Mouse (Mus musculus) forebrain, embryonic 10.5 days (tissue): ENCODE data around the gene Ldlrad3. TPM values are rescaled to one million over a fixed set of nuclear protein-coding genes. Genes with fewer than 3 reads are reported as not detected.

ENCODE experiments used
- DNase-seq: peaks from one replicate; pipeline ENCODE4 v3.0.0-alpha.2; 2017; ENCODE audit warnings: low spot score; ENCODE audit errors: extremely low spot score
- H3K27ac ChIP-seq: fragments of 300-500 bp; sonication (generic); 2 replicates; pipeline ENCODE4 v1.5.1; 2016; ENCODE audit warnings: mild to moderate bottlenecking
- H3K27me3 ChIP-seq: fragments of 300-500 bp; sonication (generic); 2 replicates; pipeline ENCODE4 v1.6.1; 2016; ENCODE audit warnings: mild to moderate bottlenecking; ENCODE audit not compliant: poor library complexity, severe bottlenecking
- H3K36me3 ChIP-seq: fragments of 300-500 bp; sonication (generic); replicated peaks from 2 replicates; pipeline ENCODE4 v1.6.1; 2016; ENCODE audit warnings: mild to moderate bottlenecking, moderate library complexity
- H3K4me1 ChIP-seq: fragments of 300-500 bp; sonication (generic); 2 replicates; pipeline ENCODE4 v1.6.1; 2016
- H3K4me3 ChIP-seq: fragments of 300-500 bp; sonication (generic); 2 replicates; pipeline ENCODE4 v1.5.1; 2016; ENCODE audit warnings: mild to moderate bottlenecking, moderate library complexity
- H3K9me3 ChIP-seq: fragments of 300-500 bp; sonication (generic); 2 replicates; pipeline ENCODE4 v1.6.1; 2016; ENCODE audit warnings: mild to moderate bottlenecking, moderate library complexity
- WGBS: fragments of 180-500 bp; shearing (Covaris S2); methylation state at CpG from one replicate; pipeline ENCODE4 v1.1.7; 2016; 5-methylcytosine and 5-hydroxymethylcytosine counted together
- polyA plus RNA-seq: library from polyadenylated mRNA; unstranded; fragments of >200 nt; fragmentation: Nextera tagmentation; extraction: Ambion mirVana; gene quantifications from 2 replicates; pipeline ENCODE4 v1.2.1, GENCODE M21; 2016

Ldlrad3 gene
- polyA plus RNA-seq, 1 experiment from 2014 or later, result 54.6 TPM

DNA sequence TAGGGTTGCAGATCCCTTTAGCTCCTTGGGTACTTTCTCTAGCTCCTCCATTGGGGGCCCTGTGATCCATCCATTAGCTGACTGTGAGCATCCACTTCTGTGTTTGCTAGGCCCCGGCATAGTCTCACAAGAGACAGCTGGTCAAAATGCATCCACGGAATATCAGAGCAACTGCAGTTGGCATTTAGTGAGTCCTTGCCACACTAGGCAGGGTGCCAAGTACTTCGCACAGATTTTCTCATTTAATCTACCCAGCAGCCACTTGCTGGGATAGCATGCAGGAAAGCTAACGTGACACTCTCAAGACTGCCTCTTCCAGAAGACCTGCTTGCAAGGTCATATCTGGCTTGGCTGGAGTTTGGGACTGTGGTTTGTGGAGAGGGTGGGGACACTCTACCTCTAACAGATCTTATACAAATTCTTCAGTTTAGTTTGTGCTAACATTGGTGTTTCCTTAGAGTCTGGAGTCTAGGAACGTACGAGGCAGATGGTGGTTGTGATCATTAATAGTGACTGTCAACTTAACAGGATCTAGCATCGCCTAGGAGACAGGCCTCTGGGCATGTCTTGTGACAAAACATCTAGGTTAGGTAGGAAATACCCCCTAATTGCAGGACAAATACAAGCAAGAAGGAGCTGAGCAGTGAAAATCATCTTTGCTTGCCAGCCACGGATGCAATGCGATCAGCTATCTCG lies 115.0 kb downstream of the Ldlrad3 start:
- Histone ChIP-seq H3K36me3 (peaks cover 56% of the 10 kb centered on the region), H3K27me3 (no peaks in the 10 kb centered on the region), H3K4me1 (0 out of 2 replicates have a peak, but pooled peaks cover 5% of the 10 kb centered on the region), H3K27ac (no peak overlapping the region), H3K9me3 (no peaks in the 10 kb centered on the region), H3K4me3 (no peak overlapping the region)
- no peak for DNase-seq
- WGBS, result 93% methylated on average over 10 of the region's 10 CpGs

DNA sequence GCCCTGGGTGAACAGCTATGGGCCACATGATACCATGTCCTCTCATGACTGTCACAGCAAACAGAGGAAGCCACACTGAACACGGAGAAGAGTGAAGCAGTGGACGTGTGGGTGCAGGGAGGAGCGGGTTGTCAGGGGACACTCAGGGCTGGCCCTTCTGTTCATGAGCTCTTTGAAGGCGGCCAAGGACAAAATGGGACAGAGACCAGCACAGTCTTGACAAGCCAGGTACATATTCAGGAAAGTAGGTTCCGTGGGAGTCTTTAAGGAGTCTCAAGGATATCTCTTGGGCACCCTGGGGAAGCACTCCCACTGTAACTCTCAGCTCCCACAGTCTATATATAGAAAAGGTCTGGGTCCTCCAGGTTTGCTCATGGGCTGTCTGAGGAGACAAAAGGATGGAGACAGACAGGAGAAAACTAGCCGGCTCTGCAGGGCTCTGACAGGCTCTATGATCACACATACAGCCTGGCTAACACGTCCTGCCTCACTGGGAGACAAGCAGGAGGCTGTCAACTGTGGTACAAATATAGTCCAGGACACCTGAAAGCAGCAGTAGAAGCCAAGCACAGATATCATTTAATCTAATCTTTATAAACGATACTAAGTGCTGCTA lies 121.3 kb downstream of the Ldlrad3 start:
- no peak overlapping the region for H3K4me3 ChIP-seq
- no peak for DNase-seq
- H3K4me1 ChIP-seq, result 0 out of 2 replicates have a peak, but pooled peaks cover 5% of the 10 kb centered on the region
- H3K9me3 ChIP-seq, result no peaks in the 10 kb centered on the region
- 91% methylated on average over 8 of the region's 8 CpGs for WGBS
- H3K27ac ChIP-seq, result no peak overlapping the region
- H3K27me3 ChIP-seq, result no peaks in the 10 kb centered on the region
- H3K36me3 ChIP-seq, result peaks cover 39% of the 10 kb centered on the region

DNA sequence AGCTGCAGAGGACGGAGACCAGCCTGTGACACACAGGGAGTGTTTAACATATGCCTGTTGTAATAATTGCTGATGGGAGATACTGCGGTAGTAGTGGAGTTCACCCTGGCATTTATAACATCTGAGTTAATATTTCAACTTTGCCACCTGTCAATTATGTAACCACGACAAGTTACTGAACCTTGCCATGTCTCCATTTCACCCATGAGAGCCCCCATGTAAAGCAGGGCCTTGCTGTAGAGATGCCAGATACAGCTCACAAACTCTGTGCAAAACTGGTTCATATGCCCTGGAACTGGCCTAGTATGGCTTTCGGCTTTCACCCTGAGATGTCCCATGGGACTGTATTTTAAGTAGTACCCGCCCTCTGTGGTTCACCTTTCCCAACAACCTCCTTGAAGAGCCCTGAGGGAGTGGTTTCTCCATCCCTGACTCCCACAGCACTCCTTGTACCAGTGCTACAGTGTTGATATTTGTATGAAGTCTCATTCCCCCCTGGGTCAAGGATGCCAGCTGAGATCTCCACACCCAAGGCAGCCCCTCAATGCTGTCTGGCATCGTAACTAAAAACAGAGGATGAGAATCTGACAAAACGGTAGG lies 122.2 kb downstream of the Ldlrad3 start:
- H3K36me3 ChIP-seq, result peaks cover 41% of the 10 kb centered on the region
- H3K9me3 ChIP-seq, result no peaks in the 10 kb centered on the region
- no peak overlapping the region for H3K4me3 ChIP-seq
- no peaks in the 10 kb centered on the region for H3K27me3 ChIP-seq
- 92% methylated on average over 7 of the region's 7 CpGs for WGBS
- H3K27ac ChIP-seq, result no peak overlapping the region
- 0 out of 2 replicates have a peak, but pooled peaks cover 5% of the 10 kb centered on the region for H3K4me1 ChIP-seq
- DNase-seq, result no peak

DNA sequence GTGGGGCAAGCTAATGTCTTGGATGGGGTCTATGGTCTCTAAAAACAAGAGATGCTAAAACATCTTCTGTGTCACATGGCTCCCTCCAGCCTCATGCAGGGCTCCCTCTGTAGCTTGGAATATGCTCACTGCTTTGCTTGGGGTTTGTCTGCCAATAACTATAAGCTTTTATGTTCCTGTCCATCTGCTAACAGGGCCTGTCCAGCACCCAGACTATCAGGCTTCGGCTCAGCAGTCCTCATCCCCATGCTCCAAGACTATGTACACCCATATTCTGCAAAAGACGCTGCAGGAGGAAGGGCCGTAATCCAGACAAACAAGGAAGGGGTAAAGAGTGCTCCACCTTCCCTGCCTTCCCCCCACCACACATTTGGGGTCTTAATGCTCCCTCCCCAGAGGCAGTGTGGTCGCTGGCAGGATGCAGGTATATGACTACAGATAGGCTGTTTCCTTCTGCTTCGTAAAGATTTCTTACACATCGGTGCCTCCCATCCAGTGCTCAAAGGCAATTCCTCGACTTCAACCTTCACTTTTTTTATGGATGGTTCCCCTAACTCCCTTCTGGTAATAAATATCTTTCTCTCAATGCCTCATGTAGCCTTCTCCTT lies 123.2 kb downstream of the Ldlrad3 start:
- DNase-seq, result no peak
- Histone ChIP-seq H3K27ac (no peak overlapping the region), H3K27me3 (no peaks in the 10 kb centered on the region), H3K9me3 (no peaks in the 10 kb centered on the region), H3K4me3 (no peak overlapping the region), H3K4me1 (peaks cover 4% of the 10 kb centered on the region), H3K36me3 (peaks cover 47% of the 10 kb centered on the region)
- 94% methylated on average over 7 of the region's 7 CpGs for WGBS

DNA sequence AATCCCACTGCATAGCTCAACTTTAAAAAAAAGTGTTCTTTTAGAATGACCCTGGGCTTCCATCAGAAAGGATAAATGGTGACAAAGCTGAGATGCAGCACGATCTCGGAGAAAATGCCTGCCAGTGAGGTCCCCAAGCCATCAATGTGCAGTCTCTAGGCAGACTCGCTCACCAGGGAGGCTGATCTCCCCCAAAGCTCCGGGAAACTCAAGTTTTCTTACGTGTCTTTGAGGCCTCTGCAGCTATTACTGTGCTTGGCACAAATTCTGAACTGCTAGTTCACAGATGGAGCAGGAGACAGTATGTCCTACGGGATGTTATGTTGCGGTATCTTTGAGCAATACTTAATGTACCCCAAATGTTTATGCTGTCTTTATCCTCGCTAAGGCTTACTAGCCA lies 124.3 kb downstream of the Ldlrad3 start:
- Histone ChIP-seq H3K4me3 (no peak overlapping the region), H3K9me3 (no peaks in the 10 kb centered on the region), H3K36me3 (peaks cover 54% of the 10 kb centered on the region), H3K4me1 (peaks cover 10% of the 10 kb centered on the region), H3K27me3 (no peaks in the 10 kb centered on the region), H3K27ac (no peak overlapping the region)
- DNase-seq, result no peak
- WGBS, result 88% methylated on average over 8 of the region's 8 CpGs

DNA sequence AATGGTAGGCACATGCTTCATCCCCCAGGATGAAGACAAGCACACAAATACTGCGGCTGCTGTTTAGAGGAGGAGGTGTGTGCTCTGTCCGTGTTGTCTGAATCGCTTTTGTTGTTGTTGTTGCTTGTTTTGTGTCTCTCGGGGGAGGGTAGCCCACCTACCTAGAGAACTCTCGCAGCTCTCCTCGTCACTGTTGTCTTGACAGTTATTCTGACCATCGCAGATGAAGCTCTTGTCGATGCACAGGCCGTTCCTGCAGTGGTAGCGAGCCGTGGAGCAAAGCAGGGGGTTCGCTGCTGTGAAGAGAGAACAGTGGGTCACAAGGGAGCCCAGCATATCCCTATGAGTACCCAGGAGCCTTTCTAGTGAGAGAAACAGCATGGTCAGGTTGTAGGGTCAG lies 128.4 kb downstream of the Ldlrad3 start:
- no peak overlapping the region for H3K4me3 ChIP-seq
- no peak overlapping the region for H3K27ac ChIP-seq
- 91% methylated on average over 12 of the region's 12 CpGs for WGBS
- H3K27me3 ChIP-seq, result no peaks in the 10 kb centered on the region
- peaks cover 10% of the 10 kb centered on the region for H3K4me1 ChIP-seq
- DNase-seq, result no peak
- H3K36me3 ChIP-seq, result peaks cover 73% of the 10 kb centered on the region
- H3K9me3 ChIP-seq, result no peaks in the 10 kb centered on the region

DNA sequence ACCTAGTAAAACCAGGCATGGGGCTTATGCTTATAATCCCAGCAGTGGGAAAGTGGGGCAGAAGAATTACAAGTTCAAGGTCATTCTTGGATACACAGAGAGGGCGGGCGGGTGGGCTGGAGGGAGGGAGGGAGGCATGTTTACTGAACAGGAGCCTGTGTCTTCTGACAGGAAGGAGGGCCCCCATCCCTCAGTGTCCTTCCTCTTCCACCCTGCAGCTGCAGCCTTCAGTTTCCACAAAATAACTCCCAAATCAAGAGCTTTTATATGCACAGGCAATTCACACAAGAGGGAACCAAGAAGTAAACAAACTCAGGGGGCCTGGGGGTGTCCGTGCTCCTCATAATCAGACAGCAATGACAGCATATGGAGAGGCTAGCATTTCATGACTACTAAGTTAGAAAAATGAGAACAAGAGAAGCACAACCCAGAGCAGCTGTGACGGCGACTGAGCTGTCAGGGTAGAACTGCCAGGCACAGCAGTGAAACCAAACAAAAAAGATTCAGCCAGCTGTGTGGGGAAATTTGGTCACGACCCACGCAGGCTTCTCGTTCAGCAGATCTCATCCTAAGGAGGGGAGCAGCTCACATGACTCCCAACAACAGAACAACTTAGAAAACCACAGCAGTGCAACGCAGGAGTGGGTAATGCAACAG lies 129.0 kb downstream of the Ldlrad3 start:
- H3K9me3 ChIP-seq, result no peaks in the 10 kb centered on the region
- H3K4me3 ChIP-seq, result no peak overlapping the region
- no peaks in the 10 kb centered on the region for H3K27me3 ChIP-seq
- H3K4me1 ChIP-seq, result peaks cover 10% of the 10 kb centered on the region
- no peak overlapping the region for H3K27ac ChIP-seq
- WGBS, result 81% methylated on average over 9 of the region's 9 CpGs
- peaks cover 73% of the 10 kb centered on the region for H3K36me3 ChIP-seq
- DNase-seq, result no peak

DNA sequence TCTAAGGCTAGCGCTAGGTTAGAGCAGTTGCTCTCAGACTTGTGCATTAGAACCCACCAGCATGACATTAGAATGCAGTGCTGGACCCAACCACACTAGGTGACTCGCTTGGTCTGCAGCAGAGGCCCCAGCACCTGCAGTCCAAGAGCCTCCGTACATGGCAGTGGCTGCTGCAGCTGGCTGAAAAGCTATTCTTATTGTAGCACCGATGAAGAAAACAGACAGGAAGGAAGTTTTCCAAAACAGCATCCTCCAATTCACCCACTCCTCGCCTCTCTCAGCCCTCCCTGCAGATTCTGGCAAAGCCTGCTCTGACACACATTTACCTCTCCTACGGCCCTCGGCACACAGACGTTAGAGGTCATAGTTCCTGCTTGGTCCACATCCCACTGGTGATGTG lies 130.0 kb downstream of the Ldlrad3 start:
- peaks cover 12% of the 10 kb centered on the region for H3K4me1 ChIP-seq
- H3K27ac ChIP-seq, result no peak overlapping the region
- H3K36me3 ChIP-seq, result peaks cover 73% of the 10 kb centered on the region
- DNase-seq, result no peak
- H3K4me3 ChIP-seq, result no peak overlapping the region
- H3K27me3 ChIP-seq, result no peaks in the 10 kb centered on the region
- H3K9me3 ChIP-seq, result no peaks in the 10 kb centered on the region
- WGBS, result 91% methylated on average over 8 of the region's 8 CpGs

DNA sequence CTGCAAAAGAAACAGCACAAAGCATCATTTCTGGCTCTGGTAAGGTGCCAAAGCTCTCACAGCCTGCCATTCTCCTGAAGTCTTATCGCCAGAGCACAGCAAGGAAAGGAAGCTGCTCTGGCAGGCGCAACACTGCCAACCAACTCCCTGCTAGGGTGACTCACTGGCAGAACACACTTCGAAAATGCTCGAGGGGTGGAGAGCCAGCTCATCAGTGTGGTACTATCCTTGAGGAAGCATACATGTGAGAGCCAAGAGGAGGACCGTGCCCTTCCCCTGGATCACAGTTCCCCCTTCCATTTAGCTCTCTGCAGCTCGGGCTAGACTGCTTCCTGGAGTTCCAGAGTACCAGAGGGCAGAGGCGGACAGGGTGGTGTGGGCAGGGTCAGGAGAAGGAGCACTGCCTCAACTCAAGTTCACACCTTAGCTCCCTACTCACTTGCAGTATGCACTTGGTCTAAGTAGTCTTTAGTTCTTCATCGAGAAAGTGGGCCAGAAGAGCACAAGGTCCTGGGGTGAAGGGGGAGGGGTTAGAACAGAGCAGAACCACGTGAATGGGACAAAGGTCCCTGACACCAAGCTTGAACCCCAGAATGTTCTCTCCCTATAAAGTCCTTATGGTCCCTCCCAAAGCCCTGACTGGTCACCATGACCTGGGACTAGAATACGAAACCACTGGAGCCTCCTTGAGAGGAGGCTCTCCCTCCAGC lies 133.1 kb downstream of the Ldlrad3 start:
- DNase-seq, result no peak
- Histone ChIP-seq H3K9me3 (no peaks in the 10 kb centered on the region), H3K4me3 (no peak overlapping the region), H3K36me3 (peaks cover 52% of the 10 kb centered on the region), H3K27me3 (no peaks in the 10 kb centered on the region), H3K4me1 (peaks cover 35% of the 10 kb centered on the region), H3K27ac (no peak overlapping the region)
- WGBS, result 85% methylated on average over 10 of the region's 10 CpGs

DNA sequence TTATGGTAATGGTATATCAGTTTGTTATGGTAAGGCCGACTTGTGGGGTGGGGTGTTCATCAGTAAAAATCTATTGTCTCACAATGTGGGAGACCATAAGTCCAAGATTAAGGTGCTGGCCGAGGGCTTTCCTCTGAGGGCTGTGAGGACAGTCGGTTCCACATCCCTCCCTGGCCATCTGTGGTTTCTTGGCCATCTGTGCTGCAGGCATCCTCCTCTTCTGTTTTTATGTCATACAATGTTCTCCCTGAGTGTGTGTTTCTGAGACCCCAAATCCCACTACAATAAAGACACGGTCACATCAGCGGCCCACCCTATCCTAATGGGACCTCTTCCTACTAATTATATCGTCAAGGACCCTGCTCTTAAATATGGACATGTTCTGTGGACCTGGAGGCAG lies 133.8 kb downstream of the Ldlrad3 start:
- DNase-seq, result no peak
- H3K27me3 ChIP-seq, result no peaks in the 10 kb centered on the region
- no peak overlapping the region for H3K27ac ChIP-seq
- H3K4me1 ChIP-seq, result peaks cover 29% of the 10 kb centered on the region
- 92% methylated on average over 6 of the region's 6 CpGs for WGBS
- no peaks in the 10 kb centered on the region for H3K9me3 ChIP-seq
- peaks cover 50% of the 10 kb centered on the region for H3K36me3 ChIP-seq
- no peak overlapping the region for H3K4me3 ChIP-seq

DNA sequence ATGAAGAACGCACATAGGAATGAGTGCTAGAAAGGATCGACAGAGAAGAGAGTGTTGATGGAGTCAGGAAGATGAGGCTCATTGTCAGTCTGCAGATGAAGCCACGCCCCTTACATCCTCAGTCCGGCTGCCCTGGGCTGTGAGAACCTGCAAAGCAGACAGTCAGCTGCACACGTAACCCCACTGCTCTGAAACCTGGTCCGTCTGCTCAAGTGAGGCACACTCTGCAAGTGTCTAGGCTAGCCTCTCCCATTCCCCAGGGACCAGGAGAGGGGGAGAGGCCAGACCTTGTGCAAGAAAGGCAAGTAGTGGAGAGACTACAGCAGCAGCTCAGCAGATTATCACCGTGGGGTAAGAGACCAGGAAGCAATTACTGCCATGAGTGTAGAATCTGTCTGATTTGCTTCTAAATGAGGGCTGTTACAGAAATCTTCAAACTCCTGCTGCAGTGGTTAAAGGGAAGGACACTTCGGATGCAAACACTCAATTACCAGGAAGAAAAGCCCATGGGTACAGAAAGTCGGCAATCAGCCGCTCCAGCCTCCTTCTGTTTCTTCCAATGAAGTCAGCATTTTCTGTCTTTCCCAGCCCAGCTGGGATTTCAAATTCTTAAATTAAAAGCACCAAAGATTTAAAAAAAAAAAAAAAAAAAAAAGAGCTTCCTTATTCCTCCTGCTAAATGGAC lies 136.2 kb downstream of the Ldlrad3 start:
- DNase-seq, result no peak
- WGBS, result 63% methylated on average over 10 of the region's 10 CpGs
- peaks cover 41% of the 10 kb centered on the region for H3K36me3 ChIP-seq
- H3K9me3 ChIP-seq, result no peaks in the 10 kb centered on the region
- 0 out of 2 replicates have a peak overlapping the region, but pooled peaks have one; percentile 49 for H3K27ac ChIP-seq
- H3K4me1 ChIP-seq, result peaks cover 29% of the 10 kb centered on the region
- H3K4me3 ChIP-seq, result no peak overlapping the region
- H3K27me3 ChIP-seq, result no peaks in the 10 kb centered on the region
